ENCODE assay signal across 12 mouse cellular contexts in the genomic region with DNA sequence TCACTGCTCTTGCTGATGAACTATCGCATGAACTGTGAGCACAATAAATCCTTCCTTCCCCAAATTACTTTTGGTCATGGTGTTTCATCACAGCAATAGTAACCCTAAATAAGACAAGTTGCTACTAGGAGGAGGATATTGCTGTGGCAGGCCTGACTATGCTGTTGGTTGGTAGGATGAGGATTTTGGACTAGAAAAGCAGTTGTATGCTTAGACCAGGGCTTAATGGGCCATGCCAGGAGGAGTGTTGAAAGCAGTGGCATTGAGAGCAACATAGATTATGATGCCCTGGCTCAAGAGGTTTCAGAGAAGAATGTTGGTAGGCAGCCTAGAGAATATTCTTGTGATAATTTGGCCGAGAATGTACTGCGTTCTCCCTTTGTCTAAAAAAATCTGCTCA.
"Had no signal": no experiment of that assay in that cellular context is flagged by ENCODE, and none has a peak within 500 bp of the region (broad histone marks: within the 10 kb centered on the region; RNA-seq: fewer than 3 reads in every experiment).

No protein-coding gene starts in this region.

- DNase-seq: retina, postnatal 1 day; right cerebral cortex, adult 18-20 months; right cerebral cortex, postnatal 14 days; right cerebral cortex, postnatal 25 days; right cerebral cortex, postnatal 4 days; spleen, adult 18-20 months; thymus, adult 18-20 months; thymus, adult 2 months; thymus, postnatal 14 days; thymus, postnatal 25 days; thymus, postnatal 36 days; thymus, postnatal 4 days had no signal
